Mouse (Mus musculus): ENCODE measurements around the gene Pthlh.

GRCm38 (mm10) chr6:147219099-147219498 is 44.9 kb downstream of the Pthlh start:
- TF ChIP-seq POLR2A (IDR thresholded peaks at IDR 0.05; ENCODE audit: borderline replicate concordance, insufficient read depth, low read length) = no peak
- no peak for TF ChIP-seq CTCF (IDR thresholded peaks at IDR 0.05; ENCODE audit: borderline replicate concordance, insufficient read depth, low read depth, low read length)
